Mouse (Mus musculus): ENCODE measurements around the gene Syt7. TPM values are rescaled to one million over a fixed set of nuclear protein-coding genes. Genes with fewer than 3 reads are reported as not detected.

Syt7 gene
- polyA plus RNA-seq, 1 experiment from 2014 or later, result 2.1 TPM

DNA sequence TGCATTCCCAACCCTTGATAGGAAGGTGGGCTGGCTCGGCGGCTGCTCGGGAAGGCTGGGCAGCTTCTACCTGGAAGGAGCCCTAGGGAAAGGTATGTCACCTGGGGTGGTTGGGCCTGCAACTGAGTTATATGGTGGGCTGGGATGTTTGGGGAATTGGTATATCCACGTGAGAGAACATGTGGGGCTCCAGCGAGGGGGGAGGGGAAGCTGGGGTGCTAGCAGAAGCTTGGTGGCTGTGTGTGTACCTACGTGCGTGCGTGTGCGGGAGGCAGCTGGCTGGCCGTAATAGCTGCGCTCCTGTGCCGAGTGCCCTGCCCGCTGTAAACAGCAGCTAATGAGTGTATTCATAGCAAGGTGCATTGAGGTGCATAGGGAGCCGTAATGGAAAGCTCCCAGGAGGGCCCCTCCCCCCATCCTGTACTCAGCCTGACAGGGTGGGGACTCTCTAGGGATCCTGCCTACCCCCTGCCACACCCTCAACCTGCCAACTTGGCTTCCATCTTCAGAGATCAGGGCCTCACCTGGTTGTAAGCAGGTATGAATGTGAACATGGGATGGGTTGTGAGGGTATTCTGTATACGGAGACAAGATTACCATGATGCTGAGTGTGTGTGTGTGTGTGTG is 5.1 kb downstream of the Syt7 start:
- H3K36me3 ChIP-seq (ENCODE audit: control insufficient read depth, insufficient read depth, low read length), result no peaks in the 10 kb centered on the region
- H3K27me3 ChIP-seq (ENCODE audit: control insufficient read depth, insufficient read depth, low read length), result peaks cover 20% of the 10 kb centered on the region
- H3K9me3 ChIP-seq (ENCODE audit: control insufficient read depth, low read length), result no peaks in the 10 kb centered on the region
- no peak overlapping the region for H3K4me2 ChIP-seq (replicated peaks; ENCODE audit: low read depth, low read length)
- H3K4me3 ChIP-seq (ENCODE audit: low read length), result no peak overlapping the region
- no peak for ATAC-seq (ENCODE audit: low FRiP score, low TSS enrichment)
- no peak overlapping the region for H3K27ac ChIP-seq (ENCODE audit: low read depth, low read length)
- 73% methylated on average over 15 of the region's 15 CpGs for WGBS
- H3K4me1 ChIP-seq (ENCODE audit: control insufficient read depth, insufficient read depth, low read length), result peaks cover 8% of the 10 kb centered on the region; the same call in 1 of the 2 replicates
- no peak overlapping the region for H3K9ac ChIP-seq (ENCODE audit: low read depth, low read length)

DNA sequence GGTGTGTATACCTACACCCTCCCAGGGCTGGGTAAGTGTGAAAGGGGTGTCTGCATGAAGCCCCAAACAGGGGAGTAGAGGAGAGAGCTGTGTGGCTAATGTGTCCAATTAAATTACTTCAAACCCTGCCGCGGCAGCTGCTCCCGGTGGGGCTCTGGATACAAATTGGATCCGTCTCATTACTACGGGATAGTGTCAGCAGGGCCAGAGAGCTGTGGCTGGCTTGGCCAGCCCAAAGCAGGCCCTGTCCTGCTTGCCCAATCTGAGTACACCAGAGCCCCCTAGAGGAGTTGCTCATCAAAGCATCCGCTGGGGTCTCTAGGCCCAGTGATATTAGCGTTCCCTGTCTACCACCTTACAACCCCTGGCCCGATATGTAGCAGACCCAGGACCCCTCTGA is 6.3 kb downstream of the Syt7 start:
- Histone ChIP-seq H3K4me1 (ENCODE audit: control insufficient read depth, insufficient read depth, low read length) (peaks cover under 1% of the 10 kb centered on the region; the same call in 1 of the 2 replicates), H3K27ac (ENCODE audit: low read depth, low read length) (no peak overlapping the region), H3K9me3 (ENCODE audit: control insufficient read depth, low read length) (no peaks in the 10 kb centered on the region), H3K27me3 (ENCODE audit: control insufficient read depth, insufficient read depth, low read length) (peaks cover 9% of the 10 kb centered on the region), H3K36me3 (ENCODE audit: control insufficient read depth, insufficient read depth, low read length) (no peaks in the 10 kb centered on the region), H3K9ac (ENCODE audit: low read depth, low read length) (no peak overlapping the region), H3K4me2 (replicated peaks; ENCODE audit: low read depth, low read length) (no peak overlapping the region), H3K4me3 (ENCODE audit: low read length) (no peak overlapping the region)
- 12% methylated on average over 8 of the region's 8 CpGs for WGBS
- peak; percentile 63; the same call in 1 of the 2 replicates for ATAC-seq (ENCODE audit: low FRiP score, low TSS enrichment)

DNA sequence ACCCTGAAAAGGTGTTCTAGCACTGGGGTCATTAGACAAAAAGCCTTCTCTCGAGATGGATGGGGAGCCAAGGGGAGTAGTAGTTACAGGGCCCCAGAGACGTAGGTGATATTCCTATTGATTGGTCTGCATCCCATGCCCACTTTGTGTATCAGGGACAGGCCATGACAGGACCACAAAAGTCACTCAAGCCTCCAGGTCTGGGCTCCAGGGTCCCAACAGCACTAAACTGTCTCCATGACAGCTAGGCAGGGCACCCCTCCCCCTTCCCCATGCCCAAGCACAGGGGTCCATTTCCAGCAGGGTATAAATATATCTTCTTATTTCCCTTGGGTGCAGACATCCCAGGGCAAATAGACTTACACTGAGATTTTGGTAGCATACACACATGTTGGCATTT is 8.1 kb downstream of the Syt7 start:
- peaks cover 2% of the 10 kb centered on the region; the same call in 1 of the 2 replicates for H3K27me3 ChIP-seq (ENCODE audit: control insufficient read depth, insufficient read depth, low read length)
- no peak overlapping the region for H3K4me2 ChIP-seq (replicated peaks; ENCODE audit: low read depth, low read length)
- no peak overlapping the region for H3K9ac ChIP-seq (ENCODE audit: low read depth, low read length)
- whole genome bisulfite sequencing, result 82% methylated on average over 2 of the region's 2 CpGs
- no peaks in the 10 kb centered on the region for H3K36me3 ChIP-seq (ENCODE audit: control insufficient read depth, insufficient read depth, low read length)
- H3K9me3 ChIP-seq (ENCODE audit: control insufficient read depth, low read length), result no peaks in the 10 kb centered on the region
- ATAC-seq (ENCODE audit: low FRiP score, low TSS enrichment), result no peak
- H3K4me1 ChIP-seq (ENCODE audit: control insufficient read depth, insufficient read depth, low read length), result no peaks in the 10 kb centered on the region
- no peak overlapping the region for H3K4me3 ChIP-seq (ENCODE audit: low read length)
- no peak overlapping the region for H3K27ac ChIP-seq (ENCODE audit: low read depth, low read length)

DNA sequence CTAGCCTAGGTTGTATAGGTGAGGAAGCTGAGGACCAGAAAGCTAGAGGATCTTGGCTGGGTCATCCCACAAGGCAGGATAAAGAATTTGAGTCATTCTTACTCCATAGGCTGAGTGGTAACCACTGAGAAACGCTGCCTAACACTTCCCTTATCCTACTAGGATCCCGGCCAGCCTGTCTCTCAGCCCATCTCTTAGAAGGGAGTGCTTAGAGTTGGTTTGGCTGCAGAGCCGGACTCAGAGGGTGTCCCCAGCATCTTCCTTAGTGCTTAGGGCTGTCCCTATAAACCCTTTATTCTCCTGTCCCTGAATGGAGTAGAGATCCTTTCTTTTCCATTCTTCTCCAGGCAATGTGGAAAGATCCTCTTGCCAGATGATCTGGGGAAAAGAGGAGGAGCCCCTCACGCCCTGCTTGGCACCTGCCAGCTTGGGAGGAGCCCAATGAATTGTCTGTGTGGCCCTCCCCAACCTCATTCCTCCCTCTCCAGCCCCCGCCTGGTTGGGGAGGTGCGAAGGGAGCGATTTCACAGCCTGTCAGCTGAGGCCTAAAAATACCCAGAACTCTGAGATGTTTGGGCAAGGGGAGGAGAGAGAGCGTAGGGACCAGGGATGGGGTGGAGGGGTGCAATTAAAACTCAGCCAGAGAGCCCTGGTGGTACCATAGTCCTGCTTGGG is 8.7 kb downstream of the Syt7 start:
- no peaks in the 10 kb centered on the region for H3K36me3 ChIP-seq (ENCODE audit: control insufficient read depth, insufficient read depth, low read length)
- H3K9ac ChIP-seq (ENCODE audit: low read depth, low read length), result no peak overlapping the region
- H3K4me2 ChIP-seq (replicated peaks; ENCODE audit: low read depth, low read length), result no peak overlapping the region
- peaks cover 2% of the 10 kb centered on the region; the same call in 1 of the 2 replicates for H3K27me3 ChIP-seq (ENCODE audit: control insufficient read depth, insufficient read depth, low read length)
- H3K9me3 ChIP-seq (ENCODE audit: control insufficient read depth, low read length), result no peaks in the 10 kb centered on the region
- H3K27ac ChIP-seq (ENCODE audit: low read depth, low read length), result no peak overlapping the region
- H3K4me1 ChIP-seq (ENCODE audit: control insufficient read depth, insufficient read depth, low read length), result no peaks in the 10 kb centered on the region
- no peak for ATAC-seq (ENCODE audit: low FRiP score, low TSS enrichment)
- H3K4me3 ChIP-seq (ENCODE audit: low read length), result no peak overlapping the region
- WGBS, result 55% methylated on average over 8 of the region's 8 CpGs

DNA sequence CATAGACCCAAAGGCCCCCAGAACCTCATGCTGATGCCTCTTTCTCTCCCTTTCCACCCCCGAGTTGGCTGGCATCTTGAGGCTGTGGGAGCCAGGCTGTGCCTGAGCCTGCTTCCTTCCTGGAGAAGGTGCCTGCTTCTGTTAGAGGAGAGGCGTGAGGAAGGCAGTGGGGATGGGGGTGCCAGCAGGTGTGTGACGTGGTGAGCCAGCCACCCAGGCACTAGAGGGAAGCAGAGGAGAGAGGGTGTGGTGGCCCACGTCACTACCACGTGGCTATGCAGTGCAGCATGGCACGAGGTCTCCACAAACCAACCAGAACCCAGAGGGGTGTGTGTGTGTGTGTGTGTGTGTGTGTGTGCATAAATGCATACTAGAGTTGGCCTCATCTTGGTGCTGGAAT is 9.4 kb downstream of the Syt7 start:
- Histone ChIP-seq H3K9me3 (ENCODE audit: control insufficient read depth, low read length) (no peaks in the 10 kb centered on the region), H3K27ac (ENCODE audit: low read depth, low read length) (no peak overlapping the region), H3K9ac (ENCODE audit: low read depth, low read length) (no peak overlapping the region), H3K4me3 (ENCODE audit: low read length) (no peak overlapping the region), H3K4me2 (replicated peaks; ENCODE audit: low read depth, low read length) (no peak overlapping the region), H3K27me3 (ENCODE audit: control insufficient read depth, insufficient read depth, low read length) (peaks cover 2% of the 10 kb centered on the region; the same call in 1 of the 2 replicates), H3K36me3 (ENCODE audit: control insufficient read depth, insufficient read depth, low read length) (no peaks in the 10 kb centered on the region), H3K4me1 (ENCODE audit: control insufficient read depth, insufficient read depth, low read length) (no peaks in the 10 kb centered on the region)
- ATAC-seq (ENCODE audit: low FRiP score, low TSS enrichment), result no peak
- WGBS, result 74% methylated on average over 6 of the region's 6 CpGs

DNA sequence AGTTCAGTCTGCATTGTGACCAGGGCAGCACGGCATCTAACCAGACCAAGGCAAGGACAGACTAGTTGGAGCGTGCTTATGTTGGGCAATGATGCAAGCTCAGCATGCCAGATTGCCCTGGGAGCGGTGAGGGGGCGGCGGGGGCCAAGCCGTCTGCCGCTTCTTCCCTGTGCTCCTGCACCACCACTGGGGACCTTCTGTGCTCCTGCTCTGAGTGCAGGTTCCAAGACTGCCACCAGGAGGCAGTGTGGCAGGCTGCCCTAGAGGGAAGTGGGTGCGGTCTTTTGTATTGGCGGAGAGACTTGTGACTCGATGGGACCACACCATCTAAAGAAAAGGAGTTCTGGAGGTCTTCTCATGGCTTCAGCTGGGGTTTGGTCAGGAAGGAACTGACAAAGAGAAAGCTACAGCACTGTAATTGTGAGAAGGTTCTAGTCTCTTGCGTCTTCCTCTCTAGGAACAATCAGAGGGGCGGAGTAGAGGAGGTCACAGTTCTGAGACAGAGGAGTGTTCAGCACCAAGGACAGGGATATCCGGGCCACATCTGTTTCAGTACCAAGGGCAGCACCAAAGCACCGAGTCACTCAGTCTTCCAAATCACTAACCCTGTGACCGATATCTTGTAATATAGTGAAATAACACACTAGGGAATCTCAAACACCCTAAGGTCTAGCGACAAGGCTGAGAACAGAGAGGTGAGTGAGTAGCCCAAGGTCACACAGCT is 14.0 kb downstream of the Syt7 start:
- Histone ChIP-seq H3K4me3 (ENCODE audit: low read length) (no peak overlapping the region), H3K4me1 (ENCODE audit: control insufficient read depth, insufficient read depth, low read length) (no peaks in the 10 kb centered on the region), H3K9ac (ENCODE audit: low read depth, low read length) (no peak overlapping the region), H3K27me3 (ENCODE audit: control insufficient read depth, insufficient read depth, low read length) (no peaks in the 10 kb centered on the region), H3K9me3 (ENCODE audit: control insufficient read depth, low read length) (no peaks in the 10 kb centered on the region), H3K4me2 (replicated peaks; ENCODE audit: low read depth, low read length) (no peak overlapping the region), H3K27ac (ENCODE audit: low read depth, low read length) (no peak overlapping the region), H3K36me3 (ENCODE audit: control insufficient read depth, insufficient read depth, low read length) (no peaks in the 10 kb centered on the region)
- ATAC-seq (ENCODE audit: low FRiP score, low TSS enrichment), result 0 out of 2 replicates have a peak, but pooled peaks have one; percentile 71
- WGBS, result 23% methylated on average over 16 of the region's 16 CpGs

DNA sequence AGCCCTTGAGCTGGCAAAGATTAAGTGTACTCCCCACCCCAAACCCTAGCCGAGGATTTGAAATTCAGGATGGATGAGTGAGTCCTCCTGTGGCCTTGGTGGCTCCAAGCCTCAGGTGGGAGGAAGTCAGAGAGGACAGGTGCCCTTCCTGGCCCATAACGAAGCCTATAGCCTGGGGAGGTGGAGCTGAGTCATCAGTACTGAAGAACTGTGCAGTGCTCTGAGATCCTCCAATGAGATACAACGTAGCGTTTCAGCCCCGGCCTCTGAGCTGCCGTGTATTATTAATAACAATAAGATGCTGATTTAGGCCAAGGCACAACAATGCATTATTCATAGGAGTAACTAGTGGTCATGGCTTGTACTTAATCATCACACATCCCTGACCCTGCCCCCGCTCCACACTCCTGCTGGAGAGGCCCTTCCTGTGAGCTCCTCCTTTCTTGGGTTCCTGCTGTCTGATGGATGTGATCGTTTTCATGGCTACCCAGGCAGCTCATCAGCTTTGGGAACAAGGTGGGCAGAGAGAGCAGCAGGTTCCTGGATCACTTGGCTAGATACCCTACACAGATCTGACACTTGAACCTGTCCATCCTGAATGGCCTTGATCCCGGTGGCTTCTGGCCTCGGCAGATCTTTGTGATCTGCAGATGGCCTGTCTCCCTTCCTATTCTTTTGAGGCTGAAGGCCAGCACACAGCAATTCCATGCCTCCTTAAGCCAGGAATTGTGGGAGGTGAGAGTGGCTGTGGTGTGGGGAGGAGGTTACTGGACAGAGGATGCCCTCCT is 14.9 kb downstream of the Syt7 start:
- no peaks in the 10 kb centered on the region for H3K27me3 ChIP-seq (ENCODE audit: control insufficient read depth, insufficient read depth, low read length)
- ATAC-seq (ENCODE audit: low FRiP score, low TSS enrichment), result no peak
- no peaks in the 10 kb centered on the region for H3K4me1 ChIP-seq (ENCODE audit: control insufficient read depth, insufficient read depth, low read length)
- 70% methylated on average over 10 of the region's 10 CpGs for WGBS
- no peaks in the 10 kb centered on the region for H3K9me3 ChIP-seq (ENCODE audit: control insufficient read depth, low read length)
- no peak overlapping the region for H3K27ac ChIP-seq (ENCODE audit: low read depth, low read length)
- H3K9ac ChIP-seq (ENCODE audit: low read depth, low read length), result no peak overlapping the region
- no peaks in the 10 kb centered on the region for H3K36me3 ChIP-seq (ENCODE audit: control insufficient read depth, insufficient read depth, low read length)
- H3K4me2 ChIP-seq (replicated peaks; ENCODE audit: low read depth, low read length), result no peak overlapping the region
- no peak overlapping the region for H3K4me3 ChIP-seq (ENCODE audit: low read length)

DNA sequence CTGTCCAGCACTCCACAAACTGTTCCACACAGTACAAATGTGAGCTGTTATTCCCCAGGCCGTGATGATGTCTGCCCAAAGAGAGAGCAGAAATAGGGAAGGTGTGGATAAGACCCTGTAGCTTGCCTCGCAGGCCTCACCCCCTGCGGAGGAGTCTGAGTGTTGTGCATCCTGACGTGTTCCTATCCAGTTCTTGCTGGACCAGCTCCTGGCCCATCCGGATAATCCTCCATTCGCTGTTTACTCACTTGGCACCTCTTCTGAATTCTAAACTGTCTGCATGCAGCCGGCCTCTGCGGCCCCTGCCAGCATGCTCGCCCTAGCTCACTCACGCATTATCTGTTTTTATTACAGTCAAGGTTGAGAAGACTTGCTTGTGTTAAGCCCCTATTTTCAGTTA is 15.5 kb downstream of the Syt7 start:
- no peak for ATAC-seq (ENCODE audit: low FRiP score, low TSS enrichment)
- no peak overlapping the region for H3K4me3 ChIP-seq (ENCODE audit: low read length)
- H3K36me3 ChIP-seq (ENCODE audit: control insufficient read depth, insufficient read depth, low read length), result no peaks in the 10 kb centered on the region
- no peaks in the 10 kb centered on the region for H3K4me1 ChIP-seq (ENCODE audit: control insufficient read depth, insufficient read depth, low read length)
- H3K27ac ChIP-seq (ENCODE audit: low read depth, low read length), result no peak overlapping the region
- H3K27me3 ChIP-seq (ENCODE audit: control insufficient read depth, insufficient read depth, low read length), result no peaks in the 10 kb centered on the region
- WGBS, result 67% methylated on average over 10 of the region's 10 CpGs
- H3K4me2 ChIP-seq (replicated peaks; ENCODE audit: low read depth, low read length), result no peak overlapping the region
- no peaks in the 10 kb centered on the region for H3K9me3 ChIP-seq (ENCODE audit: control insufficient read depth, low read length)
- H3K9ac ChIP-seq (ENCODE audit: low read depth, low read length), result no peak overlapping the region
